Mouse (Mus musculus): ENCODE results near the gene Zfp37. TPM values are rescaled to one million over a fixed set of nuclear protein-coding genes. Genes with fewer than 3 reads are reported as not detected.

Zfp37 gene
- polyA plus RNA-seq, 1 experiment from 2014 or later, result 29.4 TPM

GRCm38 (mm10) chr4:62256931-62257330 is 26.1 kb upstream of the Zfp37 start:
- H3K27ac ChIP-seq, result no peak overlapping the region
- no peak for ATAC-seq (ENCODE audit: low FRiP score)
- H3K27me3 ChIP-seq, result no peaks in the 10 kb centered on the region
- no peaks in the 10 kb centered on the region for H3K9me3 ChIP-seq (replicated peaks)
- 37% methylated on average over 8 of the region's 8 CpGs for WGBS
- no peaks in the 10 kb centered on the region for H3K4me1 ChIP-seq
- H3K9ac ChIP-seq, result no peak overlapping the region
- no peak overlapping the region for H3K4me3 ChIP-seq
- H3K36me3 ChIP-seq, result no peaks in the 10 kb centered on the region
- no peak overlapping the region for H3K4me2 ChIP-seq (replicated peaks)

- ATAC-seq (ENCODE audit: low FRiP score), result no peak
- 58% methylated on average over 8 of the region's 8 CpGs for WGBS
- no peak overlapping the region for H3K27ac ChIP-seq
- H3K9ac ChIP-seq, result no peak overlapping the region
- no peak overlapping the region for H3K4me3 ChIP-seq
- H3K9me3 ChIP-seq (replicated peaks), result no peaks in the 10 kb centered on the region
- H3K4me1 ChIP-seq, result no peaks in the 10 kb centered on the region
- no peaks in the 10 kb centered on the region for H3K36me3 ChIP-seq
- no peak overlapping the region for H3K4me2 ChIP-seq (replicated peaks)
- H3K27me3 ChIP-seq, result no peaks in the 10 kb centered on the region
Observed at GRCm38 (mm10) chr4:62254551-62254950, 23.7 kb upstream of the Zfp37 start.

DNA sequence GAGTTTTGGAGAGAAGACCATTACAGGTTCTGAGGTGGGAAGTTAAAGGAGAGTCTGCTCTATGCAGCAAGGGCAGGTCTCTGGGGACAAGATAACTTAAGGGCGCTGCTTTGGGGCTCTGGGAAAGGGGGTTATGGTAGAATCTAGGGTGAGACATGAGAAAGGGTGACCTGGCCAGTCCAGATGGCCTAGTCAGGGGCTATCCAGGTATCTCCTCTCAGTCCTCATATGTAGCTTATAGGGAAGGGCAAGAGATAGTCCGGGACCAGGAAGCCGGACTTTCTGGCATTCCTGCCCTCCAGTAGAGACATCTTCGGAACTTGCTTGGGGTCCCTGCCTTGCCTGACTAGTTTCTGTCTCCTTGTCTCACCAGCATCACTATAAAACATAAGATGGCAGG is 20.9 kb upstream of the Zfp37 start:
- no peak for ATAC-seq (ENCODE audit: low FRiP score)
- 90% methylated on average over 4 of the region's 4 CpGs for WGBS

GRCm38 (mm10) chr4:62250896-62251544 is 20.2 kb upstream of the Zfp37 start:
- no peaks in the 10 kb centered on the region for H3K27me3 ChIP-seq
- no peaks in the 10 kb centered on the region for H3K36me3 ChIP-seq
- no peak overlapping the region for H3K4me2 ChIP-seq (replicated peaks)
- no peaks in the 10 kb centered on the region for H3K4me1 ChIP-seq
- 37% methylated on average over 3 of the region's 3 CpGs for WGBS
- no peak overlapping the region for H3K27ac ChIP-seq
- H3K9me3 ChIP-seq (replicated peaks), result no peaks in the 10 kb centered on the region
- ATAC-seq (ENCODE audit: low FRiP score), result 0 out of 2 replicates have a peak, but pooled peaks have one; percentile 16
- no peak overlapping the region for H3K9ac ChIP-seq
- no peak overlapping the region for H3K4me3 ChIP-seq

More for the DNA sequence above, 20.9 kb upstream of the Zfp37 start:
- Histone ChIP-seq H3K4me2 (replicated peaks) (no peak overlapping the region), H3K4me3 (no peak overlapping the region), H3K4me1 (no peaks in the 10 kb centered on the region), H3K9ac (no peak overlapping the region), H3K36me3 (no peaks in the 10 kb centered on the region), H3K9me3 (replicated peaks) (no peaks in the 10 kb centered on the region), H3K27ac (no peak overlapping the region), H3K27me3 (no peaks in the 10 kb centered on the region)

GRCm38 (mm10) chr4:62248328-62248727 is 17.5 kb upstream of the Zfp37 start:
- H3K36me3 ChIP-seq, result no peaks in the 10 kb centered on the region
- no peak for ATAC-seq (ENCODE audit: low FRiP score)
- no peak overlapping the region for H3K9ac ChIP-seq
- WGBS, result 44% methylated on average over 4 of the region's 4 CpGs
- no peak overlapping the region for H3K4me3 ChIP-seq
- no peaks in the 10 kb centered on the region for H3K4me1 ChIP-seq
- no peak overlapping the region for H3K27ac ChIP-seq
- no peaks in the 10 kb centered on the region for H3K9me3 ChIP-seq (replicated peaks)
- H3K27me3 ChIP-seq, result no peaks in the 10 kb centered on the region
- H3K4me2 ChIP-seq (replicated peaks), result no peak overlapping the region

DNA sequence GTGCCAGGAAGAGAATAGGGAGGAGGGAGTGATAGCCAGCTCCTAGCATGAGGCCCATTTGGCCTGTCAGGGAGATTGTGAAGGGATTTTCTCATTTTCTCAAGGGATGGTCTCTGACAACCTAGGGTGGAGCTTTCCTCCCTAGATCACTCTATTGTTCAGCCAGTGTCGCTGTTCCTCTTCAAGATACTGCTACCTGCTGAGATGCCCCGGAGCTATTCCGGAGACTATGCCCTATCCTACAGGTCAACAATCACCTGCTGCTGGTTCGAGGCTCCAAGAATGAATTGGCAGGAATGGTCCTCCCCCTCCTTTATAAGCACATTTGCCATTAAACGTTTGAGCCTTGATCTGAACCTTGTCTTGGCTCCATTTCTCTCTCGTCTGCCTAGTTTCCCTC is 9.7 kb upstream of the Zfp37 start:
- Histone ChIP-seq H3K9ac (no peak overlapping the region), H3K27ac (no peak overlapping the region), H3K4me1 (no peaks in the 10 kb centered on the region), H3K36me3 (no peaks in the 10 kb centered on the region), H3K4me2 (replicated peaks) (no peak overlapping the region), H3K4me3 (no peak overlapping the region), H3K9me3 (replicated peaks) (no peaks in the 10 kb centered on the region), H3K27me3 (no peaks in the 10 kb centered on the region)
- no peak for ATAC-seq (ENCODE audit: low FRiP score)
- WGBS, result 62% methylated on average over 6 of the region's 6 CpGs

DNA sequence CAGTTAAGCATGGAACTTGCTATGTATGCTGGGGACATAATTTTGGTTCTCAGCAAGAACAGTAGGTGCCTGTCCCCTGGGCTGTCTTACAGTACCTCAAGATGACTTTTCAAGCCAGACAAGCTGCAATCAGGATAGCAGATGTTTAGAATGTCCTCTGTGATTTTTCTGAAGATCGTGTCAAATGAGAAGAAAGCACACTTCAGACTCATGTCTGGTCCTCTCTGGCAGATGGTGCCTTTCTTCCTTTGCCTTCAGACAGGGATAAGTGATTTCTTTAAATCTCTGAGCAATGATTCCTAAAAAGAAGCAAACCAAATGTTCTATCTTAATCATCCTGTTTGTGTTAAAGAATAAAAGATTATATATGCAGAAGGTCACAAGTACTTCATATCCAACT is 694 bp downstream of the Zfp37 start:
- Histone ChIP-seq H3K36me3 (no peaks in the 10 kb centered on the region), H3K4me3 (no peak overlapping the region), H3K27ac (no peak overlapping the region), H3K9me3 (replicated peaks) (no peaks in the 10 kb centered on the region), H3K27me3 (no peaks in the 10 kb centered on the region), H3K4me1 (no peaks in the 10 kb centered on the region), H3K9ac (no peak overlapping the region), H3K4me2 (replicated peaks) (no peak overlapping the region)
- ATAC-seq (ENCODE audit: low FRiP score), result no peak
- WGBS, result 79% methylated on average over 1 of the region's 1 CpGs

- H3K4me3 ChIP-seq, result no peak overlapping the region
- no peaks in the 10 kb centered on the region for H3K27me3 ChIP-seq
- whole genome bisulfite sequencing, result 86% methylated on average over 7 of the region's 7 CpGs
- no peak overlapping the region for H3K9ac ChIP-seq
- no peak for ATAC-seq (ENCODE audit: low FRiP score)
- no peak overlapping the region for H3K27ac ChIP-seq
- no peaks in the 10 kb centered on the region for H3K9me3 ChIP-seq (replicated peaks)
- H3K4me1 ChIP-seq, result no peaks in the 10 kb centered on the region
- H3K4me2 ChIP-seq (replicated peaks), result no peak overlapping the region
- H3K36me3 ChIP-seq, result no peaks in the 10 kb centered on the region
Observed at GRCm38 (mm10) chr4:62229448-62229847, 1.4 kb downstream of the Zfp37 start.

DNA sequence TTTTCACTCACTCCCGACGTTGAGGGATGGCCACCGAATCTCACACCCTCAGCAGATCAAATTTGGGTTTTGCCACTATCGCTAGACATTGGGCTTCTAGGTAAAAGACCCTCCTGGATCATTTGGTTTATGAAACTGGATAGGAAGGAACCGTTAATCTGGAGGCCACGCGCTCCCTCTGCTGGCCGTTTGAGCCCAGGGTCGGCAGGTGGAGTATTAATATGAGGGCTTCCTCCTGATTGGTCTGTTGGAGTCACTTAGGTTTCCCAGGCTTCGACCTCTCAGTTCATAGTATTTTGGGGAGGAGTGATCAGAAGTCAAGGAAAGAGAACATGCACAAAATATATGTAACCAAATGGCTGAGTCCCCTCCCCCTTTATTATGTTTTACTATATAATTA is 2.5 kb downstream of the Zfp37 start:
- no peak overlapping the region for H3K4me2 ChIP-seq (replicated peaks)
- no peaks in the 10 kb centered on the region for H3K9me3 ChIP-seq (replicated peaks)
- no peak overlapping the region for H3K4me3 ChIP-seq
- no peaks in the 10 kb centered on the region for H3K27me3 ChIP-seq
- H3K36me3 ChIP-seq, result no peaks in the 10 kb centered on the region
- no peaks in the 10 kb centered on the region for H3K4me1 ChIP-seq
- ATAC-seq (ENCODE audit: low FRiP score), result no peak
- no peak overlapping the region for H3K27ac ChIP-seq
- no peak overlapping the region for H3K9ac ChIP-seq
- 39% methylated on average over 10 of the region's 10 CpGs for WGBS

GRCm38 (mm10) chr4:62213490-62213889 is 17.4 kb downstream of the Zfp37 start:
- H3K36me3 ChIP-seq, result no peaks in the 10 kb centered on the region
- H3K27me3 ChIP-seq, result no peaks in the 10 kb centered on the region
- H3K9me3 ChIP-seq (replicated peaks), result no peaks in the 10 kb centered on the region
- H3K9ac ChIP-seq, result no peak overlapping the region
- WGBS, result 87% methylated on average over 2 of the region's 2 CpGs
- no peak overlapping the region for H3K27ac ChIP-seq
- no peak for ATAC-seq (ENCODE audit: low FRiP score)
- H3K4me1 ChIP-seq, result peaks cover 9% of the 10 kb centered on the region; the same call in 1 of the 2 replicates
- H3K4me2 ChIP-seq (replicated peaks), result no peak overlapping the region
- H3K4me3 ChIP-seq, result no peak overlapping the region

- Histone ChIP-seq H3K36me3 (peaks cover 4% of the 10 kb centered on the region), H3K9me3 (replicated peaks) (no peaks in the 10 kb centered on the region), H3K27me3 (no peaks in the 10 kb centered on the region), H3K4me3 (no peak overlapping the region), H3K27ac (no peak overlapping the region), H3K9ac (no peak overlapping the region), H3K4me2 (replicated peaks) (no peak overlapping the region), H3K4me1 (peaks cover 12% of the 10 kb centered on the region; the same call in 1 of the 2 replicates)
- 44% methylated on average over 4 of the region's 4 CpGs for WGBS
- no peak for ATAC-seq (ENCODE audit: low FRiP score)
Observed at GRCm38 (mm10) chr4:62210035-62210434, 20.8 kb downstream of the Zfp37 start.

- peak overlapping the region; percentile 65 for H3K4me3 ChIP-seq
- peak overlapping the region; percentile 63 for H3K4me2 ChIP-seq (replicated peaks)
- 6% methylated on average over 19 of the region's 19 CpGs for WGBS
- peaks cover 14% of the 10 kb centered on the region for H3K36me3 ChIP-seq
- H3K9me3 ChIP-seq (replicated peaks), result no peaks in the 10 kb centered on the region
- peak overlapping the region; percentile 96 for H3K27ac ChIP-seq
- H3K27me3 ChIP-seq, result no peaks in the 10 kb centered on the region
- ATAC-seq (ENCODE audit: low FRiP score), result peak; percentile 62
- H3K9ac ChIP-seq, result peak overlapping the region; percentile 82
- H3K4me1 ChIP-seq, result peaks cover 12% of the 10 kb centered on the region; the same call in 1 of the 2 replicates
Observed at GRCm38 (mm10) chr4:62208696-62209380, 22.0 kb downstream of the Zfp37 start.

Measured in hindbrain, embryonic 12.5 days (tissue).